Mouse (Mus musculus) CH12.LX (cell line): ENCODE measurements at regions not wholly inside any gene's neighbourhood (a gene's known extent, or its start where the extent isn't known, plus 50 kb on each side); places are given as distances from the start of the nearest gene placed in this dataset.

Source experiments
- BHLHE40 ChIP-seq: IDR thresholded peaks from 2 replicates; pipeline ENCODE4 v1.6.1; 2011; ENCODE audit warnings: mild to moderate bottlenecking, low read depth, low read length, improper control_type of control experiment
- CTCF ChIP-seq, 2 experiments: IDR thresholded peaks in 1 of 2; conservative IDR thresholded peaks in 1 of 2; 2 replicates each; pipeline ENCODE4 v1.5.1; 2011 to 2012; ENCODE audit warnings: low read depth in 2 of 2, low read length in 2 of 2, improper control_type of control experiment in 1 of 2, inconsistent platforms in 1 of 2, mild to moderate bottlenecking in 1 of 2, moderate library complexity in 1 of 2
- EP300 ChIP-seq: IDR thresholded peaks from 2 replicates; pipeline ENCODE4 v1.6.1; 2011; ENCODE audit warnings: low read length, improper control_type of control experiment
- HCFC1 ChIP-seq: IDR thresholded peaks from 2 replicates; pipeline ENCODE4 v1.6.1; 2012; ENCODE audit warnings: low read depth, mild to moderate bottlenecking, inconsistent platforms, low read length, improper control_type of control experiment
- JUN ChIP-seq: IDR thresholded peaks from 2 replicates; pipeline ENCODE4 v1.6.1; 2011; ENCODE audit warnings: low read depth, mild to moderate bottlenecking, low read length, improper control_type of control experiment, moderate library complexity; ENCODE audit not compliant: insufficient read depth
- MAFK ChIP-seq: IDR thresholded peaks from 2 replicates; pipeline ENCODE4 v1.6.1; 2011; ENCODE audit warnings: low read length, improper control_type of control experiment; ENCODE audit not compliant: insufficient replicate concordance
- MAZ ChIP-seq: IDR thresholded peaks from 2 replicates; pipeline ENCODE4 v1.6.1; 2012; ENCODE audit warnings: low read depth, mild to moderate bottlenecking, inconsistent platforms, low read length, improper control_type of control experiment, moderate library complexity
- NELFE ChIP-seq: IDR thresholded peaks from 2 replicates; pipeline ENCODE4 v1.6.1; 2011; ENCODE audit warnings: low read depth, low read length, improper control_type of control experiment
- POLR2A ChIP-seq: IDR thresholded peaks from 2 replicates; pipeline ENCODE4 v1.6.1; 2011; ENCODE audit warnings: low read depth, mild to moderate bottlenecking, improper control_type of control experiment, low read length
- USF1 ChIP-seq: IDR thresholded peaks from 2 replicates; pipeline ENCODE4 v1.6.1; 2014; ENCODE audit warnings: low read depth, mild to moderate bottlenecking, inconsistent platforms, low read length, improper control_type of control experiment
- ZC3H11A ChIP-seq: IDR thresholded peaks from 2 replicates; pipeline ENCODE4 v1.6.1; 2012; ENCODE audit warnings: low read depth, mild to moderate bottlenecking, inconsistent platforms, low read length, improper control_type of control experiment
- ZMIZ1 ChIP-seq: IDR thresholded peaks from 2 replicates; pipeline ENCODE4 v1.6.1; 2012; ENCODE audit warnings: low read depth, mild to moderate bottlenecking, inconsistent platforms, low read length, improper control_type of control experiment
- ZNF384 ChIP-seq: IDR thresholded peaks from 2 replicates; pipeline ENCODE4 v1.6.1; 2012; ENCODE audit warnings: low read depth, low read length, improper control_type of control experiment, inconsistent platforms

- TF ChIP-seq ZNF384, result no peak
- no peak for TF ChIP-seq POLR2A
- TF ChIP-seq BHLHE40, result no peak
- no peak for TF ChIP-seq MAFK
- no peak for TF ChIP-seq NELFE
- TF ChIP-seq MAZ, result no peak
- no peak for TF ChIP-seq USF1
- no peak for TF ChIP-seq CTCF (conservative IDR thresholded peaks at IDR 0.05 in 1 of 2, IDR thresholded peaks at IDR 0.05 in 1 of 2; ENCODE audit: low read depth in 2 of 2, low read length in 2 of 2)
- no peak for TF ChIP-seq EP300
- no peak for TF ChIP-seq ZC3H11A
- TF ChIP-seq JUN, result no peak
- TF ChIP-seq HCFC1, result no peak
- no peak for TF ChIP-seq ZMIZ1
These were observed 125.2 kb downstream of the Nab1 start for GRCm38 (mm10) chr1:52375320-52375719.
